Mouse (Mus musculus): Measurements from ENCODE around the gene Acot1. TPM values are rescaled to one million over a fixed set of nuclear protein-coding genes. Genes with fewer than 3 reads are reported as not detected.

Gene Acot1
- 174 TPM for polyA plus RNA-seq (2014; fragmentation: Illumina TruSeq; extraction: RNeasy Lipid Tissue Mini Kit (QIAGEN cat#74804); ENCODE audit: low read depth, low replicate concordance)

GRCm38 (mm10) chr12:84009171-84009965 lies at the start of gene Acot1:
TSS of gene Acot1 (plus strand) at chr12:84009490.

DNA sequence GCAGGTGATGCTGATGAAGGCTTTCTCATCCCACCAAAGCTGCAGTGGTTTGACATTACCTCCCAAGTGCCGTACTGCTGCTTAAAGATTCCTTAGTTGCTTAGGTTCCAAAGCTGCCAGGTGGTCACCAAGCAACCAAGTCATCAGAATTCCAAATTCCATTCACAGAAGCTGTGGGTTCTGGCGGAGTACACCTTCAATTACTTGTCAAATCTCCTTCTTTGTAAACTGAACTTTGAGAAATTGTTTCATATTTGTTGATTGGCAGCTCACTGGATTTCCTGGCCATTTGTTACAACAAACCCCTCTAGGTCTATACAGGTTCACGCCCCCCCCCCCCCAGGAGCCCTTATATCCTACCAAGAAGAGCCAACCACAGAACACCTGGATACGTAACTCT lies 24.5 kb upstream of the Acot1 start, which contains the start of gene Heatr4:
Heatr4 (minus strand) TSS at position 101 of the 400 bp plus-strand sequence.

GRCm38 (mm10) chr12:83987583-83988441 lies 21.5 kb upstream of the Acot1 start, which contains the start of gene Acot2:
TSS of gene Acot2 (plus strand) at chr12:83987861.

GRCm38 (mm10) chr12:84038241-84038640 lies 29.0 kb downstream of the Acot1 start, which contains the start of gene Acot4:
TSS of gene Acot4 (plus strand) at chr12:84038379.

GRCm38 (mm10) chr12:84038691-84039111 lies 29.4 kb downstream of the Acot1 start, which contains the start of gene Gm49366:
TSS of gene Gm49366 (plus strand) at chr12:84038935.

GRCm38 (mm10) chr12:84051937-84052474 lies 42.7 kb downstream of the Acot1 start, which contains the start of gene Acot3:
TSS of gene Acot3 (plus strand) at chr12:84052144.

Other genes with a start within 250 kb of the Acot1 start
- 0.12 TPM for gene Papln, start 245.9 kb upstream of the Acot1 start, polyA plus RNA-seq (2014; fragmentation: Illumina TruSeq; extraction: RNeasy Lipid Tissue Mini Kit (QIAGEN cat#74804); ENCODE audit: low read depth, low replicate concordance)
- gene Numb, start 87.6 kb upstream of the Acot1 start, polyA plus RNA-seq (2014; fragmentation: Illumina TruSeq; extraction: RNeasy Lipid Tissue Mini Kit (QIAGEN cat#74804); ENCODE audit: low read depth, low replicate concordance), result 32.0 TPM
- 1.5 TPM for gene Riox1, start 58.9 kb upstream of the Acot1 start, polyA plus RNA-seq (2014; fragmentation: Illumina TruSeq; extraction: RNeasy Lipid Tissue Mini Kit (QIAGEN cat#74804); ENCODE audit: low read depth, low replicate concordance)
- not detected for gene Heatr4, start 24.6 kb upstream of the Acot1 start, polyA plus RNA-seq (2014; fragmentation: Illumina TruSeq; extraction: RNeasy Lipid Tissue Mini Kit (QIAGEN cat#74804); ENCODE audit: low read depth, low replicate concordance)
- gene Acot2, start 21.6 kb upstream of the Acot1 start, polyA plus RNA-seq (2014; fragmentation: Illumina TruSeq; extraction: RNeasy Lipid Tissue Mini Kit (QIAGEN cat#74804); ENCODE audit: low read depth, low replicate concordance), result 10.3 TPM
- gene Acot4, start 28.9 kb downstream of the Acot1 start, polyA plus RNA-seq (2014; fragmentation: Illumina TruSeq; extraction: RNeasy Lipid Tissue Mini Kit (QIAGEN cat#74804); ENCODE audit: low read depth, low replicate concordance), result 81.8 TPM
- not detected for gene Gm49366, start 29.4 kb downstream of the Acot1 start, polyA plus RNA-seq (2014; fragmentation: Illumina TruSeq; extraction: RNeasy Lipid Tissue Mini Kit (QIAGEN cat#74804); ENCODE audit: low read depth, low replicate concordance)
- gene Acot3, start 42.7 kb downstream of the Acot1 start, polyA plus RNA-seq (2014; fragmentation: Illumina TruSeq; extraction: RNeasy Lipid Tissue Mini Kit (QIAGEN cat#74804); ENCODE audit: low read depth, low replicate concordance), result 35.3 TPM
- not detected for gene Acot5, start 59.8 kb downstream of the Acot1 start, polyA plus RNA-seq (2014; fragmentation: Illumina TruSeq; extraction: RNeasy Lipid Tissue Mini Kit (QIAGEN cat#74804); ENCODE audit: low read depth, low replicate concordance)
- 21.5 TPM for gene Acot6, start 91.2 kb downstream of the Acot1 start, polyA plus RNA-seq (2014; fragmentation: Illumina TruSeq; extraction: RNeasy Lipid Tissue Mini Kit (QIAGEN cat#74804); ENCODE audit: low read depth, low replicate concordance)
- gene Dnal1, start 104.9 kb downstream of the Acot1 start, polyA plus RNA-seq (2014; fragmentation: Illumina TruSeq; extraction: RNeasy Lipid Tissue Mini Kit (QIAGEN cat#74804); ENCODE audit: low read depth, low replicate concordance), result 10.8 TPM
- not detected for gene Pnma1, start 139.0 kb downstream of the Acot1 start, polyA plus RNA-seq (2014; fragmentation: Illumina TruSeq; extraction: RNeasy Lipid Tissue Mini Kit (QIAGEN cat#74804); ENCODE audit: low read depth, low replicate concordance)
- 4.6 TPM for gene Elmsan1, start 209.4 kb downstream of the Acot1 start, polyA plus RNA-seq (2014; fragmentation: Illumina TruSeq; extraction: RNeasy Lipid Tissue Mini Kit (QIAGEN cat#74804); ENCODE audit: low read depth, low replicate concordance)

All from kidney, adult 10 weeks (tissue).